Mouse (Mus musculus): ENCODE data around the gene Yipf2. TPM values are rescaled to one million over a fixed set of nuclear protein-coding genes. Genes with fewer than 3 reads are reported as not detected.

Gene Yipf2
- polyA plus RNA-seq, 1 experiment from 2014 or later = 23.3 TPM

- no peak overlapping the region for H3K9ac ChIP-seq
- whole genome bisulfite sequencing = 93% methylated on average over 10 of the region's 10 CpGs
- H3K36me3 ChIP-seq = peaks cover 97% of the 10 kb centered on the region
- no peaks in the 10 kb centered on the region for H3K9me3 ChIP-seq
- ATAC-seq (ENCODE audit: insufficient number of reproducible peaks, low FRiP score, low TSS enrichment, low read depth) = no peak
- no peak overlapping the region for H3K4me2 ChIP-seq
- no peaks in the 10 kb centered on the region for H3K27me3 ChIP-seq
- H3K4me1 ChIP-seq = no peaks in the 10 kb centered on the region
- no peak overlapping the region for H3K27ac ChIP-seq
- no peak overlapping the region for H3K4me3 ChIP-seq
These were observed 17.4 kb downstream of the Yipf2 start for GRCm38 (mm10) chr9:21575253-21575652.

GRCm38 (mm10) chr9:21574012-21574801 lies 18.4 kb downstream of the Yipf2 start:
- no peak for ATAC-seq (ENCODE audit: insufficient number of reproducible peaks, low FRiP score, low TSS enrichment, low read depth)
- WGBS = 92% methylated on average over 8 of the region's 8 CpGs
- H3K36me3 ChIP-seq = peaks cover 96% of the 10 kb centered on the region

GRCm38 (mm10) chr9:21568657-21569255 lies 23.9 kb downstream of the Yipf2 start:
- no peak overlapping the region for H3K9ac ChIP-seq
- peaks cover 56% of the 10 kb centered on the region for H3K36me3 ChIP-seq
- WGBS = 85% methylated on average over 8 of the region's 8 CpGs
- no peaks in the 10 kb centered on the region for H3K27me3 ChIP-seq
- no peak overlapping the region for H3K27ac ChIP-seq
- no peak overlapping the region for H3K4me3 ChIP-seq
- no peak overlapping the region for H3K4me2 ChIP-seq
- ATAC-seq (ENCODE audit: insufficient number of reproducible peaks, low FRiP score, low TSS enrichment, low read depth) = no peak
- no peaks in the 10 kb centered on the region for H3K4me1 ChIP-seq
- H3K9me3 ChIP-seq = no peaks in the 10 kb centered on the region

More at GRCm38 (mm10) chr9:21574012-21574801, 18.4 kb downstream of the Yipf2 start:
- H3K9me3 ChIP-seq = no peaks in the 10 kb centered on the region
- no peaks in the 10 kb centered on the region for H3K4me1 ChIP-seq
- no peak overlapping the region for H3K4me3 ChIP-seq
- no peaks in the 10 kb centered on the region for H3K27me3 ChIP-seq
- H3K4me2 ChIP-seq = no peak overlapping the region
- H3K27ac ChIP-seq = no peak overlapping the region
- H3K9ac ChIP-seq = no peak overlapping the region

GRCm38 (mm10) chr9:21567051-21567450 lies 25.6 kb downstream of the Yipf2 start:
- Histone ChIP-seq H3K36me3 (peaks cover 40% of the 10 kb centered on the region), H3K4me2 (no peak overlapping the region), H3K4me1 (no peaks in the 10 kb centered on the region), H3K27me3 (no peaks in the 10 kb centered on the region), H3K4me3 (no peak overlapping the region), H3K27ac (no peak overlapping the region), H3K9ac (no peak overlapping the region), H3K9me3 (no peaks in the 10 kb centered on the region)
- no peak for ATAC-seq (ENCODE audit: insufficient number of reproducible peaks, low FRiP score, low TSS enrichment, low read depth)
- WGBS = 75% methylated on average over 2 of the region's 2 CpGs

GRCm38 (mm10) chr9:21566538-21566937 lies 26.1 kb downstream of the Yipf2 start:
- Histone ChIP-seq H3K4me1 (no peaks in the 10 kb centered on the region), H3K9me3 (no peaks in the 10 kb centered on the region), H3K4me3 (no peak overlapping the region), H3K36me3 (peaks cover 40% of the 10 kb centered on the region), H3K9ac (no peak overlapping the region), H3K4me2 (no peak overlapping the region), H3K27ac (no peak overlapping the region), H3K27me3 (no peaks in the 10 kb centered on the region)
- ATAC-seq (ENCODE audit: insufficient number of reproducible peaks, low FRiP score, low TSS enrichment, low read depth) = no peak
- WGBS = 91% methylated on average over 1 of the region's 1 CpGs

- no peaks in the 10 kb centered on the region for H3K9me3 ChIP-seq
- no peaks in the 10 kb centered on the region for H3K4me1 ChIP-seq
- no peak overlapping the region for H3K4me3 ChIP-seq
- H3K36me3 ChIP-seq = peaks cover 33% of the 10 kb centered on the region
- ATAC-seq (ENCODE audit: insufficient number of reproducible peaks, low FRiP score, low TSS enrichment, low read depth) = no peak
- H3K27me3 ChIP-seq = no peaks in the 10 kb centered on the region
- no peak overlapping the region for H3K27ac ChIP-seq
- 72% methylated on average over 4 of the region's 4 CpGs for WGBS
- no peak overlapping the region for H3K4me2 ChIP-seq
- H3K9ac ChIP-seq = no peak overlapping the region
These were observed 27.5 kb downstream of the Yipf2 start for GRCm38 (mm10) chr9:21565004-21565586.

- Histone ChIP-seq H3K4me1 (no peaks in the 10 kb centered on the region), H3K9ac (no peak overlapping the region), H3K4me2 (no peak overlapping the region), H3K9me3 (no peaks in the 10 kb centered on the region), H3K27me3 (no peaks in the 10 kb centered on the region), H3K4me3 (no peak overlapping the region), H3K27ac (no peak overlapping the region), H3K36me3 (peaks cover 26% of the 10 kb centered on the region)
- ATAC-seq (ENCODE audit: insufficient number of reproducible peaks, low FRiP score, low TSS enrichment, low read depth) = no peak
- WGBS = 88% methylated on average over 1 of the region's 1 CpGs
These were observed 28.2 kb downstream of the Yipf2 start for GRCm38 (mm10) chr9:21564420-21564819.

- Histone ChIP-seq H3K4me1 (no peaks in the 10 kb centered on the region), H3K27me3 (no peaks in the 10 kb centered on the region), H3K9me3 (no peaks in the 10 kb centered on the region), H3K27ac (no peak overlapping the region), H3K4me2 (no peak overlapping the region), H3K36me3 (peaks cover 35% of the 10 kb centered on the region), H3K4me3 (no peak overlapping the region), H3K9ac (no peak overlapping the region)
- no peak for ATAC-seq (ENCODE audit: insufficient number of reproducible peaks, low FRiP score, low TSS enrichment, low read depth)
- 92% methylated on average over 3 of the region's 3 CpGs for WGBS
These were observed 33.5 kb downstream of the Yipf2 start for GRCm38 (mm10) chr9:21559151-21559550.

GRCm38 (mm10) chr9:21558366-21558765 lies 34.3 kb downstream of the Yipf2 start:
- Histone ChIP-seq H3K4me2 (no peak overlapping the region), H3K9ac (no peak overlapping the region), H3K36me3 (peaks cover 37% of the 10 kb centered on the region), H3K4me3 (no peak overlapping the region), H3K9me3 (no peaks in the 10 kb centered on the region), H3K4me1 (no peaks in the 10 kb centered on the region), H3K27ac (no peak overlapping the region), H3K27me3 (no peaks in the 10 kb centered on the region)
- ATAC-seq (ENCODE audit: insufficient number of reproducible peaks, low FRiP score, low TSS enrichment, low read depth) = no peak
- WGBS = 86% methylated on average over 4 of the region's 4 CpGs

GRCm38 (mm10) chr9:21557556-21557955 lies 35.1 kb downstream of the Yipf2 start:
- Histone ChIP-seq H3K4me2 (no peak overlapping the region), H3K27ac (no peak overlapping the region), H3K9ac (no peak overlapping the region), H3K27me3 (no peaks in the 10 kb centered on the region), H3K4me1 (no peaks in the 10 kb centered on the region), H3K36me3 (peaks cover 37% of the 10 kb centered on the region), H3K4me3 (no peak overlapping the region), H3K9me3 (no peaks in the 10 kb centered on the region)
- 94% methylated on average over 2 of the region's 2 CpGs for WGBS
- ATAC-seq (ENCODE audit: insufficient number of reproducible peaks, low FRiP score, low TSS enrichment, low read depth) = no peak

- WGBS = 90% methylated on average over 2 of the region's 2 CpGs
- ATAC-seq (ENCODE audit: insufficient number of reproducible peaks, low FRiP score, low TSS enrichment, low read depth) = no peak
- peaks cover 40% of the 10 kb centered on the region for H3K36me3 ChIP-seq
These were observed 35.6 kb downstream of the Yipf2 start for GRCm38 (mm10) chr9:21556996-21557395.

GRCm38 (mm10) chr9:21555198-21555742 lies 37.4 kb downstream of the Yipf2 start:
- Histone ChIP-seq H3K27ac (no peak overlapping the region), H3K9me3 (no peaks in the 10 kb centered on the region), H3K4me3 (no peak overlapping the region), H3K9ac (no peak overlapping the region), H3K27me3 (no peaks in the 10 kb centered on the region), H3K36me3 (peaks cover 41% of the 10 kb centered on the region), H3K4me2 (no peak overlapping the region), H3K4me1 (0 out of 2 replicates have a peak, but pooled peaks cover 3% of the 10 kb centered on the region)
- ATAC-seq (ENCODE audit: insufficient number of reproducible peaks, low FRiP score, low TSS enrichment, low read depth) = no peak
- 83% methylated on average over 6 of the region's 6 CpGs for WGBS

More at GRCm38 (mm10) chr9:21556996-21557395, 35.6 kb downstream of the Yipf2 start:
- Histone ChIP-seq H3K27me3 (no peaks in the 10 kb centered on the region), H3K9me3 (no peaks in the 10 kb centered on the region), H3K4me2 (no peak overlapping the region), H3K27ac (no peak overlapping the region), H3K4me3 (no peak overlapping the region), H3K9ac (no peak overlapping the region), H3K4me1 (no peaks in the 10 kb centered on the region)

Measured in limb, embryonic 15.5 days (tissue).